Mouse (Mus musculus): ENCODE results near the gene Clcn6. TPM values are rescaled to one million over a fixed set of nuclear protein-coding genes. Genes with fewer than 3 reads are reported as not detected.

Clcn6 gene
- total and polyA plus RNA-seq, 3 experiments, result 6.2 to 21.0 (median 16.1) TPM

GRCm38 (mm10) chr4:148009641-148010040 is 29.0 kb downstream of the Clcn6 start:
- no peak for TF ChIP-seq CTCF (IDR thresholded peaks at IDR 0.05; ENCODE audit: low read depth, low read length)
- TF ChIP-seq GATA1 (IDR thresholded peaks at IDR 0.05; ENCODE audit: borderline replicate concordance, low read length), result no peak
- no peak for TF ChIP-seq TAL1 (conservative IDR thresholded peaks at IDR 0.05; ENCODE audit: low read depth, low read length)
- TF ChIP-seq GATA2 (IDR thresholded peaks at IDR 0.05; ENCODE audit: borderline replicate concordance, low read depth, low read length), result no peak
- no peak for TF ChIP-seq POLR2AphosphoS5 (IDR thresholded peaks at IDR 0.05; ENCODE audit: insufficient replicate concordance, low read depth, low read length)
- Histone ChIP-seq H3K4me3 (ENCODE audit: low read depth, low read length) (no peak overlapping the region), H3K36me3 (replicated peaks) (peaks cover 100% of the 10 kb centered on the region)

GRCm38 (mm10) chr4:148008412-148008811 is 30.2 kb downstream of the Clcn6 start:
- DNase-seq (ENCODE audit: low spot score), result peak; percentile 14
- H3K4me3 ChIP-seq (ENCODE audit: low read depth, low read length), result no peak overlapping the region
- no peaks in the 10 kb centered on the region for H3K27me3 ChIP-seq (ENCODE audit: insufficient read depth, low read length)
- no peaks in the 10 kb centered on the region; the same call in 1 of the 2 replicates for H3K4me1 ChIP-seq (ENCODE audit: insufficient read depth, low read depth, low read length)
- no peaks in the 10 kb centered on the region for H3K9me3 ChIP-seq (replicated peaks)
- peaks cover 100% of the 10 kb centered on the region for H3K36me3 ChIP-seq (replicated peaks)
- ATAC-seq (ENCODE audit: extremely low read depth, insufficient number of reproducible peaks, low FRiP score, poor library complexity, severe bottlenecking), result no peak
- TF ChIP-seq POLR2AphosphoS5 (IDR thresholded peaks at IDR 0.05; ENCODE audit: insufficient replicate concordance, low read depth, low read length), result no peak
- peak; percentile 18; the same call in 1 of the 2 replicates for TF ChIP-seq CTCF (IDR thresholded peaks at IDR 0.05; ENCODE audit: low read depth, low read length)
- TF ChIP-seq GATA1 (IDR thresholded peaks at IDR 0.05; ENCODE audit: borderline replicate concordance, low read length), result no peak
- TF ChIP-seq GATA2 (IDR thresholded peaks at IDR 0.05; ENCODE audit: borderline replicate concordance, low read depth, low read length), result no peak
- no peak for TF ChIP-seq TAL1 (conservative IDR thresholded peaks at IDR 0.05; ENCODE audit: low read depth, low read length)

More at GRCm38 (mm10) chr4:148009641-148010040, 29.0 kb downstream of the Clcn6 start:
- no peaks in the 10 kb centered on the region for H3K27me3 ChIP-seq (ENCODE audit: insufficient read depth, low read length)
- H3K9me3 ChIP-seq (replicated peaks), result no peaks in the 10 kb centered on the region
- no peak for DNase-seq (ENCODE audit: low spot score)
- ATAC-seq (ENCODE audit: extremely low read depth, insufficient number of reproducible peaks, low FRiP score, poor library complexity, severe bottlenecking), result no peak
- H3K4me1 ChIP-seq (ENCODE audit: insufficient read depth, low read depth, low read length), result no peaks in the 10 kb centered on the region; the same call in 1 of the 2 replicates

- peaks cover 67% of the 10 kb centered on the region for H3K36me3 ChIP-seq (replicated peaks)
- no peak for TF ChIP-seq CTCF (IDR thresholded peaks at IDR 0.05; ENCODE audit: low read depth, low read length)
- no peak for TF ChIP-seq GATA2 (IDR thresholded peaks at IDR 0.05; ENCODE audit: borderline replicate concordance, low read depth, low read length)
- no peak for TF ChIP-seq POLR2AphosphoS5 (IDR thresholded peaks at IDR 0.05; ENCODE audit: insufficient replicate concordance, low read depth, low read length)
- no peak for TF ChIP-seq GATA1 (IDR thresholded peaks at IDR 0.05; ENCODE audit: borderline replicate concordance, low read length)
- no peak for TF ChIP-seq TAL1 (conservative IDR thresholded peaks at IDR 0.05; ENCODE audit: low read depth, low read length)
Measured at GRCm38 (mm10) chr4:148004361-148004760, 34.3 kb downstream of the Clcn6 start.

GRCm38 (mm10) chr4:148001866-148002265 is 36.8 kb downstream of the Clcn6 start:
- no peaks in the 10 kb centered on the region for H3K9me3 ChIP-seq (replicated peaks)
- ATAC-seq (ENCODE audit: extremely low read depth, insufficient number of reproducible peaks, low FRiP score, poor library complexity, severe bottlenecking), result no peak
- H3K4me3 ChIP-seq (ENCODE audit: low read depth, low read length), result no peak overlapping the region
- no peak for TF ChIP-seq GATA2 (IDR thresholded peaks at IDR 0.05; ENCODE audit: borderline replicate concordance, low read depth, low read length)
- no peak for TF ChIP-seq POLR2AphosphoS5 (IDR thresholded peaks at IDR 0.05; ENCODE audit: insufficient replicate concordance, low read depth, low read length)
- no peak for TF ChIP-seq TAL1 (conservative IDR thresholded peaks at IDR 0.05; ENCODE audit: low read depth, low read length)
- no peak for TF ChIP-seq GATA1 (IDR thresholded peaks at IDR 0.05; ENCODE audit: borderline replicate concordance, low read length)
- TF ChIP-seq CTCF (IDR thresholded peaks at IDR 0.05; ENCODE audit: low read depth, low read length), result no peak
- no peaks in the 10 kb centered on the region for H3K4me1 ChIP-seq (ENCODE audit: insufficient read depth, low read depth, low read length)
- no peaks in the 10 kb centered on the region for H3K27me3 ChIP-seq (ENCODE audit: insufficient read depth, low read length)
- H3K36me3 ChIP-seq (replicated peaks), result peaks cover 42% of the 10 kb centered on the region
- no peak for DNase-seq (ENCODE audit: low spot score)

More at GRCm38 (mm10) chr4:148004361-148004760, 34.3 kb downstream of the Clcn6 start:
- Histone ChIP-seq H3K9me3 (replicated peaks) (no peaks in the 10 kb centered on the region), H3K4me1 (ENCODE audit: insufficient read depth, low read depth, low read length) (no peaks in the 10 kb centered on the region), H3K27me3 (ENCODE audit: insufficient read depth, low read length) (no peaks in the 10 kb centered on the region), H3K4me3 (ENCODE audit: low read depth, low read length) (no peak overlapping the region)
- no peak for ATAC-seq (ENCODE audit: extremely low read depth, insufficient number of reproducible peaks, low FRiP score, poor library complexity, severe bottlenecking)
- DNase-seq (ENCODE audit: low spot score), result no peak

- DNase-seq (ENCODE audit: low spot score) (no peak), ATAC-seq (ENCODE audit: extremely low read depth, insufficient number of reproducible peaks, low FRiP score, poor library complexity, severe bottlenecking) (no peak)
- Histone ChIP-seq H3K9me3 (replicated peaks) (no peaks in the 10 kb centered on the region), H3K27me3 (ENCODE audit: insufficient read depth, low read length) (no peaks in the 10 kb centered on the region), H3K36me3 (replicated peaks) (peaks cover 36% of the 10 kb centered on the region), H3K4me1 (ENCODE audit: insufficient read depth, low read depth, low read length) (no peaks in the 10 kb centered on the region), H3K4me3 (ENCODE audit: low read depth, low read length) (no peak overlapping the region)
- TF ChIP-seq GATA2 (IDR thresholded peaks at IDR 0.05; ENCODE audit: borderline replicate concordance, low read depth, low read length), result no peak
- TF ChIP-seq TAL1 (conservative IDR thresholded peaks at IDR 0.05; ENCODE audit: low read depth, low read length), result no peak
- TF ChIP-seq POLR2AphosphoS5 (IDR thresholded peaks at IDR 0.05; ENCODE audit: insufficient replicate concordance, low read depth, low read length), result no peak
- TF ChIP-seq GATA1 (IDR thresholded peaks at IDR 0.05; ENCODE audit: borderline replicate concordance, low read length), result no peak
- TF ChIP-seq CTCF (IDR thresholded peaks at IDR 0.05; ENCODE audit: low read depth, low read length), result no peak
Measured at GRCm38 (mm10) chr4:148001013-148001789, 37.4 kb downstream of the Clcn6 start.

GRCm38 (mm10) chr4:148000202-148000772 is 38.3 kb downstream of the Clcn6 start, which contains the start of gene Nppa:
TSS of gene Nppa (plus strand) at chr4:148000722.
- ATAC-seq (ENCODE audit: extremely low read depth, insufficient number of reproducible peaks, low FRiP score, poor library complexity, severe bottlenecking), result no peak
- no peak for TF ChIP-seq TAL1 (conservative IDR thresholded peaks at IDR 0.05; ENCODE audit: low read depth, low read length)
- no peak for TF ChIP-seq CTCF (IDR thresholded peaks at IDR 0.05; ENCODE audit: low read depth, low read length)
- TF ChIP-seq GATA1 (IDR thresholded peaks at IDR 0.05; ENCODE audit: borderline replicate concordance, low read length), result no peak
- TF ChIP-seq GATA2 (IDR thresholded peaks at IDR 0.05; ENCODE audit: borderline replicate concordance, low read depth, low read length), result no peak
- no peak for TF ChIP-seq POLR2AphosphoS5 (IDR thresholded peaks at IDR 0.05; ENCODE audit: insufficient replicate concordance, low read depth, low read length)
- DNase-seq (ENCODE audit: low spot score), result no peak

More at GRCm38 (mm10) chr4:148000202-148000772, 38.3 kb downstream of the Clcn6 start, which contains the start of gene Nppa:
- no peaks in the 10 kb centered on the region for H3K9me3 ChIP-seq (replicated peaks)
- peaks cover 26% of the 10 kb centered on the region for H3K36me3 ChIP-seq (replicated peaks)
- H3K4me1 ChIP-seq (ENCODE audit: insufficient read depth, low read depth, low read length), result no peaks in the 10 kb centered on the region
- H3K4me3 ChIP-seq (ENCODE audit: low read depth, low read length), result no peak within 1 kb of the TSS
- no peaks in the 10 kb centered on the region for H3K27me3 ChIP-seq (ENCODE audit: insufficient read depth, low read length)
